Mouse (Mus musculus) G1E (cell line): Measurements from ENCODE around the gene Fndc3b. TPM values are rescaled to one million over a fixed set of nuclear protein-coding genes. Genes with fewer than 3 reads are reported as not detected.

Experiments used
- ATAC-seq: 2 replicates; pipeline ENCODE4 v1.8.0; 2016; ENCODE audit warnings: mild to moderate bottlenecking; ENCODE audit not compliant: insufficient number of reproducible peaks, poor library complexity, low FRiP score, severe bottlenecking; ENCODE audit errors: extremely low read depth
- DNase-seq: peaks from one replicate; pipeline ENCODE4 v3.0.0; 2012; ENCODE audit warnings: low spot score
- H3K27me3 ChIP-seq: 2 replicates; pipeline ENCODE4 v1.6.1; 2012; ENCODE audit warnings: mild to moderate bottlenecking, low read length, inconsistent platforms; ENCODE audit not compliant: insufficient read depth
- H3K36me3 ChIP-seq: replicated peaks from 2 replicates; pipeline ENCODE3; 2012; ENCODE audit warnings: mild to moderate bottlenecking, inconsistent platforms
- H3K4me1 ChIP-seq: 2 replicates; pipeline ENCODE4 v1.6.1; 2012; ENCODE audit warnings: low read depth, low read length, inconsistent platforms, mixed read lengths; ENCODE audit not compliant: insufficient read depth
- H3K4me3 ChIP-seq: 2 replicates; pipeline ENCODE4 v1.5.1; 2012; ENCODE audit warnings: low read depth, mild to moderate bottlenecking, inconsistent platforms, low read length, moderate library complexity, mixed read lengths
- H3K9me3 ChIP-seq: replicated peaks from 2 replicates; pipeline ENCODE4 v1.6.1; 2012; ENCODE audit warnings: inconsistent platforms
- CTCF ChIP-seq: IDR thresholded peaks from 2 replicates; pipeline ENCODE4 v1.5.1; 2012; ENCODE audit warnings: low read depth, low read length, inconsistent platforms, mixed read lengths
- GATA1 ChIP-seq: IDR thresholded peaks from 2 replicates; pipeline ENCODE4 v1.6.1; 2012; ENCODE audit warnings: borderline replicate concordance, low read length, inconsistent platforms, mixed read lengths
- GATA2 ChIP-seq: IDR thresholded peaks from 2 replicates; pipeline ENCODE4 v1.6.1; 2012; ENCODE audit warnings: low read depth, low read length, inconsistent platforms, borderline replicate concordance
- POLR2AphosphoS5 ChIP-seq: IDR thresholded peaks from 2 replicates; pipeline ENCODE4 v1.6.1; 2012; ENCODE audit warnings: low read depth, low read length, inconsistent platforms; ENCODE audit not compliant: insufficient replicate concordance
- TAL1 ChIP-seq: conservative IDR thresholded peaks from 2 replicates; pipeline ENCODE4 v1.6.1; 2012; ENCODE audit warnings: low read depth, low read length, inconsistent platforms, mixed read lengths
- polyA plus RNA-seq: library from polyadenylated mRNA; stranded (reverse); fragments of >175 nt; gene quantifications from 2 replicates; pipeline ENCODE4 v1.2.3, GENCODE M21; 2012
- total RNA-seq, 2 experiments: library from RNA; stranded (forward) in 1 of 2; stranded (reverse) in 1 of 2; fragments of 200-1000 nt in 1 of 2; fragments of >200 nt in 1 of 2; fragmentation: Nextera tagmentation in 1 of 2; gene quantifications; 2 replicates each; pipeline ENCODE4 v1.2.3; 2014 to 2017

Fndc3b gene
- total and polyA plus RNA-seq, 3 experiments: 0.16 TPM; not detected in 2

- H3K27me3 ChIP-seq: no peaks in the 10 kb centered on the region
- H3K4me1 ChIP-seq: no peaks in the 10 kb centered on the region
- TF ChIP-seq GATA2 (no peak), GATA1 (no peak), POLR2AphosphoS5 (no peak), CTCF (no peak), TAL1 (no peak)
- no peaks in the 10 kb centered on the region for H3K9me3 ChIP-seq
- no peak overlapping the region for H3K4me3 ChIP-seq
- ATAC-seq (no peak), DNase-seq (no peak)
- no peaks in the 10 kb centered on the region for H3K36me3 ChIP-seq
Observed at GRCm38 (mm10) chr3:27554325-27554724, 156.8 kb downstream of the Fndc3b start.

- TF ChIP-seq TAL1 (no peak), GATA1 (no peak), GATA2 (no peak), POLR2AphosphoS5 (no peak), CTCF (no peak)
- no peak overlapping the region for H3K4me3 ChIP-seq
- no peaks in the 10 kb centered on the region for H3K4me1 ChIP-seq
- no peaks in the 10 kb centered on the region for H3K9me3 ChIP-seq
- no peaks in the 10 kb centered on the region for H3K27me3 ChIP-seq
- ATAC-seq (no peak), DNase-seq (no peak)
- H3K36me3 ChIP-seq: no peaks in the 10 kb centered on the region
Observed at GRCm38 (mm10) chr3:27553781-27554180, 157.3 kb downstream of the Fndc3b start.

DNA sequence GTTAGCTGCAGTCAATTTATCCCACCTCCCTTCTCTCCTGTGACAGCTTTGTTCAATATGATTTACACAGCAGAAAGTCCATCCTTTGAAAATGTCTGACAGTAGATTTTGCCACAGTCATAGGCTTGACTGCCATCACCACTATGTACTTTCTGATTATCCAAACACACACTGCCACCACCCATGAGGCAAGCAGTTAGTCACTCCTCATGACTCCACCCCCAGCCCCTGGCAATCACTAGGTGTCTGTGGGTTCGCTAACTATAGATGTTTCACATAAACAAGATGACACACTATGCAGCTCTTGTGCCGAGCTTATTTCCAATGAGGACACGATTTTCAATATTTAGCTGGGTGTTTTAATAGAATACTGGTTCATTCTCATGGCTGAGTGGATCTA, 160.1 kb downstream of the Fndc3b start:
- ATAC-seq: no peak
- DNase-seq: no peak
- Histone ChIP-seq H3K4me1 (no peaks in the 10 kb centered on the region), H3K36me3 (no peaks in the 10 kb centered on the region), H3K27me3 (no peaks in the 10 kb centered on the region), H3K9me3 (no peaks in the 10 kb centered on the region), H3K4me3 (no peak overlapping the region)
- TF ChIP-seq POLR2AphosphoS5: no peak
- TF ChIP-seq CTCF: no peak
- no peak for TF ChIP-seq GATA1
- no peak for TF ChIP-seq TAL1
- TF ChIP-seq GATA2: no peak

- no peak for ATAC-seq
- TF ChIP-seq CTCF (no peak), POLR2AphosphoS5 (no peak), GATA1 (no peak), GATA2 (no peak), TAL1 (no peak)
- no peaks in the 10 kb centered on the region for H3K4me1 ChIP-seq
Observed at GRCm38 (mm10) chr3:27550409-27550808, 160.7 kb downstream of the Fndc3b start.

DNA sequence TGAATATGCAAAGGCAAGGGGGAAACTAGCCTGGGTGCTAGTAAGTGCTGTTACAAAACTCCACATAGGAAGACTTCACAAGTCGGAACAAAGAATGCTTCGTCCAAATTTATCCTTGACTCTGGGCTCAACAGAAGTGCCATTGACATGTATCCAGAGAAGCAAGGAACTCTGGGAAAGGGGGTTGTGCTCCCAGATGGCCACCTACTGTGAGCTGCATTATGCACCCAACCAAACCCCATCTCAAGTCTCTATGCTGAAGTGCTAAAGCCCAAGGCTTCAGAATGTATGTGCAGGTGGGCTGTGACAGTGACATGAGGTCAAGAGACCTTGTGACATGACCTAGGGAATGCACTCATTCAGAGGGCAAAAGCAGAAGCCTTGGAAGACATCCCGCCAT, 165.5 kb downstream of the Fndc3b start:
- TF ChIP-seq GATA2: no peak
- no peak for TF ChIP-seq CTCF
- no peak for TF ChIP-seq POLR2AphosphoS5
- no peak for TF ChIP-seq GATA1
- TF ChIP-seq TAL1: no peak
- Histone ChIP-seq H3K36me3 (no peaks in the 10 kb centered on the region), H3K4me1 (no peaks in the 10 kb centered on the region), H3K27me3 (peaks cover 2% of the 10 kb centered on the region; the same call in 1 of the 2 replicates), H3K9me3 (no peaks in the 10 kb centered on the region), H3K4me3 (no peak overlapping the region)
- DNase-seq: no peak
- no peak for ATAC-seq

More at GRCm38 (mm10) chr3:27550409-27550808, 160.7 kb downstream of the Fndc3b start:
- no peak overlapping the region for H3K4me3 ChIP-seq
- no peaks in the 10 kb centered on the region for H3K9me3 ChIP-seq
- DNase-seq: no peak
- no peaks in the 10 kb centered on the region for H3K36me3 ChIP-seq
- H3K27me3 ChIP-seq: no peaks in the 10 kb centered on the region

DNA sequence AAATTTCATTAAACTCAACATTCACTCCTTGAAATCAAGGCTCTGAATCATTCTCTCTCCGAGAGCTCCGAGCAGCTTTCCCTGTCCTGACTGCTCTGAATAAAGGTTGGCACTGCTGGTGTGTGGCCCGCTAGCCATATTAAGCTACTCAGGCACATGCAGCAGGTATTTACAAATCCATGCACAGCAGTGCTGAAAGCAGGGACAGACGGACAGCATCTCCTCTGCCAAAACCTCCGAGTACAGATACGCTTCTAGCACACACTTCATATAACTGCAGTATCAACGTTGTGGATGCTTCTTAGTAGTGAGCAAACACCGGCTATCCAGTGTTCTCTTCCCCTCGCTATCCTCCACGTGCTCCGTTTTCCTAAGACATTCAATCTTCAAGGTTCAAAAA, 167.0 kb downstream of the Fndc3b start:
- Histone ChIP-seq H3K27me3 (peaks cover 2% of the 10 kb centered on the region; the same call in 1 of the 2 replicates), H3K9me3 (no peaks in the 10 kb centered on the region), H3K4me1 (no peaks in the 10 kb centered on the region), H3K4me3 (no peak overlapping the region), H3K36me3 (no peaks in the 10 kb centered on the region)
- ATAC-seq (no peak), DNase-seq (no peak)
- TF ChIP-seq GATA2 (no peak), CTCF (no peak), POLR2AphosphoS5 (no peak), GATA1 (no peak), TAL1 (no peak)

DNA sequence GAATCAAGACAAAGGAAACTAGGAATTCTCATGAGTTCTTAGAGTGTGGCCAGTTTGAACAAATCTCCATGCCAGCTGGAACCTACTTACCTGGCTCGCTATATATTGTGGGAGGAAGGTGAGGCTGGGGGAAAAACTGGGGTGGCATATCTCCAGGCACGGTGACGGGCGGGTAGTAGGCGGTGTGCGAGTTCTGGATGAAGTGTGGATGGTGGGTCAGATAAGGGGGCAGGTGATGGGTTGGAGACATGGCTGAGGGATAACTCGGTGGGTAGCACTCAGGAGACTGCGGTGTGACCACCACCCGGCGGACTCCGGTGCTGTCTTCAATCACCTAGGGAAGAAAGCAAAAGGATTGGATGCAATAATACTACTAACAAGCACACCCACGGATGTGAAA, 169.3 kb downstream of the Fndc3b start:
- ATAC-seq (no peak), DNase-seq (no peak)
- H3K27me3 ChIP-seq: peaks cover 2% of the 10 kb centered on the region; the same call in 1 of the 2 replicates
- H3K4me3 ChIP-seq: no peak overlapping the region
- no peaks in the 10 kb centered on the region for H3K9me3 ChIP-seq
- H3K36me3 ChIP-seq: no peaks in the 10 kb centered on the region
- H3K4me1 ChIP-seq: no peaks in the 10 kb centered on the region
- TF ChIP-seq GATA1 (no peak), POLR2AphosphoS5 (no peak), TAL1 (no peak), GATA2 (no peak), CTCF (no peak)
